In genomic region chr7:34355629-34356028, GRCm38 (mm10) we compare ENCODE assay signal across 12 mouse cellular contexts. TPM values are rescaled to one million over a fixed set of nuclear protein-coding genes. Genes with fewer than 3 reads are reported as not detected.
DNase-seq lines count a peak whose midpoint lies in the region; ATAC-seq lines count a peak whose summit lies in the region.
"Had no signal": no experiment of that assay in that cellular context is flagged by ENCODE, and none has a peak within 500 bp of the region (broad histone marks: within the 10 kb centered on the region; RNA-seq: fewer than 3 reads in every experiment).

No protein-coding gene starts in this region.

- 97% methylated on average over 4 of the region's 4 CpGs for WGBS in midbrain, embryonic 14.5 days
- 96% methylated on average over 4 of the region's 4 CpGs for WGBS in midbrain, embryonic 10.5 days

- no peaks in the 10 kb centered on the region for H3K4me1 ChIP-seq in midbrain, embryonic 14.5 days (ENCODE audit: control insufficient read depth, insufficient read depth, low read length)
- H3K4me1 ChIP-seq in midbrain, embryonic 10.5 days, result no peaks in the 10 kb centered on the region
- H3K4me1 ChIP-seq: embryonic facial prominence, embryonic 15.5 days; limb, embryonic 12.5 days had no signal

- H3K4me2 ChIP-seq in midbrain, embryonic 14.5 days (ENCODE audit: low read length), result no peak overlapping the region
- H3K4me2 ChIP-seq: embryonic facial prominence, embryonic 15.5 days; limb, embryonic 12.5 days had no signal

- ATAC-seq in midbrain, embryonic 14.5 days (ENCODE audit: low FRiP score, low TSS enrichment), result no peak

- no peak overlapping the region for H3K4me3 ChIP-seq in midbrain, embryonic 14.5 days (replicated peaks; ENCODE audit: low read depth, low read length)
- no peak overlapping the region for H3K4me3 ChIP-seq in midbrain, embryonic 10.5 days
- H3K4me3 ChIP-seq: embryonic facial prominence, embryonic 15.5 days; limb, embryonic 12.5 days had no signal

- H3K9ac ChIP-seq in midbrain, embryonic 14.5 days (replicated peaks; ENCODE audit: low read length), result no peak overlapping the region
- H3K9ac ChIP-seq: embryonic facial prominence, embryonic 15.5 days; limb, embryonic 12.5 days had no signal

- intact Hi-C loops in heart, postnatal 10 days (cut with DNase I), result loop anchor here (1.0 to 2.0 kb wide), 2 partner anchors 89 to 105 kb away; partner anchors contain the start of gene Gm6096

- peaks cover 65% of the 10 kb centered on the region for H3K36me3 ChIP-seq in midbrain, embryonic 14.5 days (ENCODE audit: control insufficient read depth, insufficient read depth, low read length)
- peaks cover 90% of the 10 kb centered on the region for H3K36me3 ChIP-seq in midbrain, embryonic 10.5 days

- no peaks in the 10 kb centered on the region for H3K27me3 ChIP-seq in midbrain, embryonic 14.5 days (ENCODE audit: control insufficient read depth, insufficient read depth, low read length)
- no peaks in the 10 kb centered on the region for H3K27me3 ChIP-seq in midbrain, embryonic 10.5 days (ENCODE audit: low read depth, poor library complexity, severe bottlenecking)
- H3K27me3 ChIP-seq: embryonic facial prominence, embryonic 15.5 days; limb, embryonic 12.5 days had no signal

- DNase-seq in heart, postnatal 10 days, result peak; percentile 29 to 53
- no peak for DNase-seq in heart, postnatal 4 days
- DNase-seq in midbrain, embryonic 14.5 days, result peak; percentile 70
- no peak for DNase-seq in midbrain, embryonic 10.5 days (ENCODE audit: low spot score)
- peak; percentile 39 for DNase-seq in brain, adult 2 months (ENCODE audit: low read depth, low spot score)
- DNase-seq in natural killer cell, adult 2 months (ENCODE audit: low spot score in 2 of 2), result no peak
- DNase-seq in adrenal gland, adult 18-20 months (ENCODE audit: low spot score in 2 of 2), result no peak
- DNase-seq: adrenal gland, postnatal 14 days; gastrocnemius, postnatal 25 days; kidney, adult 11 months had no signal

- H3K9me3 ChIP-seq in midbrain, embryonic 14.5 days (ENCODE audit: control insufficient read depth, low read length), result no peaks in the 10 kb centered on the region
- H3K9me3 ChIP-seq in midbrain, embryonic 10.5 days (replicated peaks), result no peaks in the 10 kb centered on the region
- H3K9me3 ChIP-seq: embryonic facial prominence, embryonic 15.5 days; limb, embryonic 12.5 days had no signal

- H3K27ac ChIP-seq in midbrain, embryonic 14.5 days (replicated peaks; ENCODE audit: low read depth, low read length), result no peak overlapping the region
- no peak overlapping the region for H3K27ac ChIP-seq in midbrain, embryonic 10.5 days (replicated peaks)
- H3K27ac ChIP-seq: embryonic facial prominence, embryonic 15.5 days; limb, embryonic 12.5 days had no signal

RNA-seq across cellular contexts. Expression of gene Lsm14a, which starts 37.5 kb away (rescaled TPM):
- total RNA-seq in heart, postnatal 10 days (2021), result 100 to 1,000 TPM in 1 of 2 experiments, 10 to 100 TPM in 1; 87.6 to 102 TPM
- 100 to 1,000 TPM; 102 to 103 TPM for total RNA-seq in heart, postnatal 4 days (2021)
- polyA plus RNA-seq in midbrain, embryonic 14.5 days (2014; fragmentation: Nextera tagmentation; extraction: Ambion mirVana), result 46.1 and 48.9 TPM in 2 replicates
- 109 and 110 TPM in 2 replicates for polyA plus RNA-seq in midbrain, embryonic 10.5 days (2016; fragmentation: Nextera tagmentation; extraction: Ambion mirVana)
- 100 to 1,000 TPM in 1 of 2 experiments, 10 to 100 TPM in 1; 94.9 to 101 TPM for total RNA-seq in adrenal gland, adult 18-20 months (2021)

RNA-seq across cellular contexts. Expression of gene 4931406P16Rik, which starts 42.3 kb away (rescaled TPM):
- 100 to 1,000 TPM in 1 of 2 experiments, 10 to 100 TPM in 1; 95.5 to 102 TPM for total RNA-seq in heart, postnatal 10 days (2021)
- total RNA-seq in heart, postnatal 4 days (2021), result 10 to 100 TPM; 85.5 to 89.9 TPM
- polyA plus RNA-seq in midbrain, embryonic 14.5 days (2014; fragmentation: Nextera tagmentation; extraction: Ambion mirVana), result 36.7 and 40.6 TPM in 2 replicates
- 26.6 and 28.8 TPM in 2 replicates for polyA plus RNA-seq in midbrain, embryonic 10.5 days (2016; fragmentation: Nextera tagmentation; extraction: Ambion mirVana)
- total RNA-seq in adrenal gland, adult 18-20 months (2021), result 10 to 100 TPM; 54.7 to 57.1 TPM

Comparison
In these comparisons a context has a peak if more than half of its experiments do, and no peak if none do; other contexts are left out.
1. DNase-seq: peak in heart, postnatal 10 days (2 of 2), midbrain, embryonic 14.5 days (single experiment) and brain, adult 2 months (single experiment); none in heart, postnatal 4 days (single experiment), midbrain, embryonic 10.5 days (single experiment), natural killer cell, adult 2 months (0 of 2) and adrenal gland, adult 18-20 months (0 of 2).